Mouse (Mus musculus): ENCODE measurements at regions not wholly inside any gene's neighbourhood (a gene's known extent, or its start where the extent isn't known, plus 50 kb on each side); places are given as distances from the start of the nearest gene placed in this dataset. TPM values are rescaled to one million over a fixed set of nuclear protein-coding genes. Genes with fewer than 3 reads are reported as not detected.

- Histone ChIP-seq H3K4me1 (no peaks in the 10 kb centered on the region), H3K27me3 (no peaks in the 10 kb centered on the region), H3K9me3 (no peaks in the 10 kb centered on the region), H3K27ac (no peak overlapping the region), H3K36me3 (no peaks in the 10 kb centered on the region), H3K9ac (no peak overlapping the region), H3K4me2 (no peak overlapping the region), H3K4me3 (no peak overlapping the region)
- ATAC-seq (ENCODE audit: insufficient number of reproducible peaks, insufficient read depth, low FRiP score, low TSS enrichment, low read depth) = no peak
- 61% methylated on average over 7 of the region's 7 CpGs for WGBS
These were observed 324.2 kb downstream of the Sox2 start for GRCm38 (mm10) chr3:34974371-34974770.

Small RNA genes in the stretch of these regions (microRNA-seq; reads per million reads assigned to microRNA genes)
- not detected for gene Mir6378
